Mouse (Mus musculus) heart, embryonic 15.5 days (tissue): Measurements from ENCODE around the gene Setx. TPM values are rescaled to one million over a fixed set of nuclear protein-coding genes. Genes with fewer than 3 reads are reported as not detected.

Source experiments
- ATAC-seq: fragments of 200-750 bp; cut with Nextera tagmentation; replicated peaks from 2 replicates; pipeline ENCODE4 v1.8.0; 2017; ENCODE audit warnings: low read depth, moderate TSS enrichment; ENCODE audit not compliant: insufficient number of reproducible peaks, insufficient read depth, low FRiP score
- H3K27ac ChIP-seq: fragments of 300-500 bp; sonication (generic); 2 replicates; pipeline ENCODE4 v1.5.1; 2015; ENCODE audit warnings: mild to moderate bottlenecking, inconsistent platforms
- H3K27me3 ChIP-seq: fragments of 300-500 bp; sonication (generic); 2 replicates; pipeline ENCODE4 v1.6.1; 2015; ENCODE audit warnings: inconsistent platforms
- H3K36me3 ChIP-seq: fragments of 300-500 bp; sonication (generic); 2 replicates; pipeline ENCODE4 v1.6.1; 2015; ENCODE audit warnings: mild to moderate bottlenecking, inconsistent platforms
- H3K4me1 ChIP-seq: fragments of 300-500 bp; sonication (generic); replicated peaks from 2 replicates; pipeline ENCODE4 v1.6.1; 2015; ENCODE audit warnings: inconsistent platforms
- H3K4me2 ChIP-seq: fragments of 300-500 bp; sonication (generic); 2 replicates; pipeline ENCODE4 v1.6.1; 2015; ENCODE audit warnings: inconsistent platforms, mild to moderate bottlenecking, moderate library complexity
- H3K4me3 ChIP-seq: fragments of 300-500 bp; sonication (generic); 2 replicates; pipeline ENCODE4 v1.5.1; 2015; ENCODE audit warnings: mild to moderate bottlenecking, inconsistent platforms
- H3K9ac ChIP-seq: fragments of 300-500 bp; sonication (generic); 2 replicates; pipeline ENCODE4 v1.6.1; 2015; ENCODE audit warnings: mild to moderate bottlenecking, inconsistent platforms
- H3K9me3 ChIP-seq: fragments of 300-500 bp; sonication (generic); replicated peaks from 2 replicates; pipeline ENCODE4 v1.6.1; 2016; ENCODE audit warnings: inconsistent platforms
- WGBS: fragments of 180-500 bp; shearing (Covaris S2); methylation state at CpG from one replicate; pipeline ENCODE4 v1.1.7; 2015; ENCODE audit warnings: mixed read lengths; 5-methylcytosine and 5-hydroxymethylcytosine counted together
- polyA plus RNA-seq: library from polyadenylated mRNA; unstranded; fragments of >200 nt; fragmentation: Nextera tagmentation; extraction: Ambion mirVana; gene quantifications from 2 replicates; pipeline ENCODE4 v1.2.1, GENCODE M21; 2015

Setx gene
- polyA plus RNA-seq, 1 experiment from 2014 or later: 5.9 TPM

GRCm38 (mm10) chr2:29223591-29224262, 99.7 kb downstream of the Setx start:
- H3K4me2 ChIP-seq: no peak overlapping the region
- H3K4me3 ChIP-seq: no peak overlapping the region
- peaks cover 5% of the 10 kb centered on the region; the same call in 1 of the 2 replicates for H3K4me1 ChIP-seq
- H3K27ac ChIP-seq: no peak overlapping the region
- no peaks in the 10 kb centered on the region for H3K9me3 ChIP-seq
- WGBS: 50% methylated on average over 7 of the region's 7 CpGs
- no peak for ATAC-seq
- H3K36me3 ChIP-seq: no peaks in the 10 kb centered on the region
- no peak overlapping the region for H3K9ac ChIP-seq
- no peaks in the 10 kb centered on the region for H3K27me3 ChIP-seq

- H3K27me3 ChIP-seq: peaks cover 4% of the 10 kb centered on the region; the same call in 1 of the 2 replicates
- H3K9ac ChIP-seq: no peak overlapping the region
- no peak overlapping the region for H3K27ac ChIP-seq
- no peak overlapping the region for H3K4me3 ChIP-seq
- 67% methylated on average over 4 of the region's 4 CpGs for WGBS
- no peak overlapping the region for H3K4me2 ChIP-seq
- no peaks in the 10 kb centered on the region for H3K36me3 ChIP-seq
- peaks cover 5% of the 10 kb centered on the region; the same call in 1 of the 2 replicates for H3K4me1 ChIP-seq
- ATAC-seq: no peak
- H3K9me3 ChIP-seq: no peaks in the 10 kb centered on the region
Measured at GRCm38 (mm10) chr2:29226671-29227070, 102.7 kb downstream of the Setx start.

- no peak overlapping the region for H3K27ac ChIP-seq
- peaks cover 5% of the 10 kb centered on the region; the same call in 1 of the 2 replicates for H3K4me1 ChIP-seq
- ATAC-seq: no peak
- H3K4me3 ChIP-seq: no peak overlapping the region
- WGBS: 63% methylated on average over 9 of the region's 9 CpGs
- no peak overlapping the region for H3K4me2 ChIP-seq
- no peaks in the 10 kb centered on the region for H3K9me3 ChIP-seq
- peaks cover 7% of the 10 kb centered on the region for H3K27me3 ChIP-seq
- H3K36me3 ChIP-seq: no peaks in the 10 kb centered on the region
- H3K9ac ChIP-seq: no peak overlapping the region
Measured at GRCm38 (mm10) chr2:29230191-29230835, 106.3 kb downstream of the Setx start.

Other genes with a start within 250 kb of the Setx start
- gene Barhl1, start 207.5 kb upstream of the Setx start, polyA plus RNA-seq: not detected in 2 replicates
- 0.18 and 0.27 TPM in 2 replicates for gene Cfap77, start 69.1 kb upstream of the Setx start, polyA plus RNA-seq
- 5.5 and 6.8 TPM in 2 replicates for gene Ttf1, start 63.9 kb upstream of the Setx start, polyA plus RNA-seq
- 0.20 TPM in 1 of 2 replicates, not detected in the other for gene Ntng2, start 128.8 kb downstream of the Setx start, polyA plus RNA-seq
- 26.9 and 30.1 TPM in 2 replicates for gene Med27, start 222.6 kb downstream of the Setx start, polyA plus RNA-seq